Mouse (Mus musculus): Measurements from ENCODE around the gene Ggn. TPM values are rescaled to one million over a fixed set of nuclear protein-coding genes. Genes with fewer than 3 reads are reported as not detected.

The Ggn gene
- total and polyA plus RNA-seq, 3 experiments, result 0.19 to 1.0 TPM; not detected in 1

DNA sequence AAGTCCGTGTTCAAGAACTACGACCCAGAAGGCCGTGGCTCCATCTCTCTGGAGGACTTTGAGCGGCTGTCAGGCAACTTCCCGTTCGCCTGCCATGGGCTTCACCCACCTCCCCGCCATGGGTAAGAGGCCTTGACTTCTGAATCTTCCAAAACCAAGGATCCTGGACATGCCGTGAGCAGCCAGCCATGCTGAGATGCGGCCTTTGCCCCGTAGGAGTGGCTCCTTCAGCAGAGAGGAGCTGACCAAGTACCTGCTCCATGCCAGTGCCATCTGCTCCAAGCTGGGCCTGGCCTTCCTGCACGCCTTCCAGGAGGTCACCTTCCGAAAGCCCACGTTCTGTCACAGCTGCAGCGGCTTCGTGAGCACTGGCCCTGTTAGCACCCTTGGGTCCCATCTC, 21.2 kb upstream of the Ggn start:
- Histone ChIP-seq H3K4me1 (ENCODE audit: control insufficient read depth in 1 of 2, insufficient read depth in 2 of 2, low read length in 2 of 2) (peaks cover 2 to 12% of the 10 kb centered on the region in 2 experiments), H3K9ac (ENCODE audit: control insufficient read depth, low read depth, low read length, poor library complexity, severe bottlenecking) (no peak overlapping the region), H3K79me2 (ENCODE audit: control insufficient read depth, insufficient read depth, low read length, poor library complexity) (no peaks in the 10 kb centered on the region), H3K4me3 (ENCODE audit: control insufficient read depth in 1 of 2, insufficient read depth in 1 of 2, low read depth in 2 of 2, low read length in 2 of 2) (no peak overlapping the region), H3K27ac (ENCODE audit: control insufficient read depth, low read depth, low read length) (no peak overlapping the region), H3K36me3 (ENCODE audit: control insufficient read depth in 1 of 2, insufficient read depth in 2 of 2, low read length in 2 of 2) (peaks cover 0 to 2% of the 10 kb centered on the region in 2 experiments; a peak in 2 of 4 replicates), H3K9me3 (replicated peaks; ENCODE audit: insufficient read depth, low read length) (no peaks in the 10 kb centered on the region), H3K27me3 (ENCODE audit: control insufficient read depth in 1 of 2, insufficient read depth in 2 of 2, low read length in 2 of 2) (no peaks in the 10 kb centered on the region)
- no peak for DNase-seq (ENCODE audit: low read depth, low spot score)
- no peak for TF ChIP-seq GATA1 (IDR thresholded peaks at IDR 0.05; ENCODE audit: low read depth, low read length)
- no peak for TF ChIP-seq USF2 (IDR thresholded peaks at IDR 0.05; ENCODE audit: borderline replicate concordance in 1 of 2, insufficient read depth in 1 of 2, low read depth in 1 of 2, low read length in 2 of 2)
- TF ChIP-seq TBP (IDR thresholded peaks at IDR 0.05; ENCODE audit: low read depth, low read length), result no peak
- TF ChIP-seq POLR2A (IDR thresholded peaks at IDR 0.05; ENCODE audit: control insufficient read depth in 1 of 2, insufficient read depth in 1 of 2, low read depth in 1 of 2, low read length in 2 of 2, poor library complexity in 1 of 2), result no peak
- TF ChIP-seq SMC3 (IDR thresholded peaks at IDR 0.05; ENCODE audit: low read depth, low read length), result no peak
- no peak for TF ChIP-seq ZNF384 (IDR thresholded peaks at IDR 0.05; ENCODE audit: low read depth, low read length)
- TF ChIP-seq RAD21 (IDR thresholded peaks at IDR 0.05; ENCODE audit: low read depth, low read length), result no peak
- no peak for TF ChIP-seq KAT2A (conservative IDR thresholded peaks at IDR 0.05; ENCODE audit: low read depth, low read length)
- no peak for TF ChIP-seq ZC3H11A (IDR thresholded peaks at IDR 0.05; ENCODE audit: low read depth, low read length)
- TF ChIP-seq RCOR1 (IDR thresholded peaks at IDR 0.05; ENCODE audit: low read depth, low read length), result no peak

DNA sequence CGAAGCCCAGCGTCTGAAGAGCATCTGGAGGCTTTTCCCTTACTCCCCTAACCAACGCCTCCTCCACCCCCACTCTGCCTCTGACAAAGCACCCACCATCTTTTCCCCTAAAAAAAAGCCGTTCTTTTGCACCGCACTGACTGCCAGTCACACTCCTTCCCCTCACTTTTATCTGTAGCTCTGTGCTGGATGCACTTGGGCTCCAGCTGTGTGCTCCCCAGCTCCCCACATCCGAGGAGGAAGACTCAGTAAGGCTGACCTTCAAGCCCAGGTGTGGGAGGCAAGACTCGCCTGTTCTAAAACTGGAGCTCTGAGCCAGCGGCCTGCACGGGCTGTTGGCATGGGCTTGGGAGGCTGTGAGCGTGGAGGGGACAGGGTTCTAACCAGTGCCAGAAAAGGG, 18.5 kb upstream of the Ggn start:
- H3K9me3 ChIP-seq (replicated peaks; ENCODE audit: insufficient read depth, low read length), result no peaks in the 10 kb centered on the region

More for the DNA sequence above, 18.5 kb upstream of the Ggn start:
- Histone ChIP-seq H3K79me2 (ENCODE audit: control insufficient read depth, insufficient read depth, low read length, poor library complexity) (no peaks in the 10 kb centered on the region; the same call in 1 of the 2 replicates), H3K27me3 (ENCODE audit: control insufficient read depth in 1 of 2, insufficient read depth in 2 of 2, low read length in 2 of 2) (no peaks in the 10 kb centered on the region), H3K27ac (ENCODE audit: control insufficient read depth, low read depth, low read length) (no peak overlapping the region), H3K4me3 (ENCODE audit: control insufficient read depth in 1 of 2, insufficient read depth in 1 of 2, low read depth in 2 of 2, low read length in 2 of 2) (no peak overlapping the region), H3K4me1 (ENCODE audit: control insufficient read depth in 1 of 2, insufficient read depth in 2 of 2, low read length in 2 of 2) (peaks cover 0 to 6% of the 10 kb centered on the region in 2 experiments; a peak in 1 of 4 replicates), H3K9ac (ENCODE audit: control insufficient read depth, low read depth, low read length, poor library complexity, severe bottlenecking) (no peak overlapping the region), H3K36me3 (ENCODE audit: control insufficient read depth in 1 of 2, insufficient read depth in 2 of 2, low read length in 2 of 2) (no peaks in the 10 kb centered on the region; a peak in 1 of 4 replicates)
- no peak for DNase-seq (ENCODE audit: low read depth, low spot score)
- no peak for TF ChIP-seq MAFK (IDR thresholded peaks at IDR 0.05; ENCODE audit: borderline replicate concordance, low read depth, low read length)
- TF ChIP-seq JUND (IDR thresholded peaks at IDR 0.05; ENCODE audit: low read depth, low read length), result no peak
- no peak for TF ChIP-seq MEF2A (IDR thresholded peaks at IDR 0.05; ENCODE audit: extremely low read depth, insufficient replicate concordance, low read depth, low read length, poor library complexity, severe bottlenecking)
- no peak for TF ChIP-seq E2F4 (IDR thresholded peaks at IDR 0.05; ENCODE audit: borderline replicate concordance, low read depth, low read length)
- TF ChIP-seq KAT2A (conservative IDR thresholded peaks at IDR 0.05; ENCODE audit: low read depth, low read length), result no peak
- TF ChIP-seq POLR2AphosphoS2 (IDR thresholded peaks at IDR 0.05; ENCODE audit: low read length), result no peak
- TF ChIP-seq BHLHE40 (IDR thresholded peaks at IDR 0.05; ENCODE audit: borderline replicate concordance, low read depth, low read length), result no peak
- TF ChIP-seq CHD2 (IDR thresholded peaks at IDR 0.05; ENCODE audit: low read length), result no peak
- TF ChIP-seq CHD1 (IDR thresholded peaks at IDR 0.05; ENCODE audit: low read depth, low read length), result no peak
- TF ChIP-seq SMC3 (IDR thresholded peaks at IDR 0.05; ENCODE audit: low read depth, low read length), result no peak
- TF ChIP-seq HCFC1 (IDR thresholded peaks at IDR 0.05; ENCODE audit: low read depth, low read length), result no peak
- TF ChIP-seq ETS1 (IDR thresholded peaks at IDR 0.05; ENCODE audit: low read depth, low read length), result no peak
- no peak for TF ChIP-seq UBTF (IDR thresholded peaks at IDR 0.05; ENCODE audit: borderline replicate concordance, insufficient read depth, low read depth, low read length)
- no peak for TF ChIP-seq TAL1 (IDR thresholded peaks at IDR 0.05; ENCODE audit: low read length)
- no peak for TF ChIP-seq TBP (IDR thresholded peaks at IDR 0.05; ENCODE audit: low read depth, low read length)
- TF ChIP-seq MAZ (IDR thresholded peaks at IDR 0.05; ENCODE audit: low read depth, low read length), result no peak

All from MEL (cell line).